Mouse (Mus musculus) ovary, postnatal 10 days (tissue): ENCODE measurements around the gene Vmn2r53.
"Not testable (repeated sequence)": the region's sequence is repeated elsewhere in the genome, so short reads cannot be mapped to it uniquely, and the experiment has no call there.

Source experiments
- DNase-seq: peaks from one replicate; pipeline ENCODE4 v3.0.0; 2022; ENCODE audit warnings: low spot score

Vmn2r53 gene

DNA sequence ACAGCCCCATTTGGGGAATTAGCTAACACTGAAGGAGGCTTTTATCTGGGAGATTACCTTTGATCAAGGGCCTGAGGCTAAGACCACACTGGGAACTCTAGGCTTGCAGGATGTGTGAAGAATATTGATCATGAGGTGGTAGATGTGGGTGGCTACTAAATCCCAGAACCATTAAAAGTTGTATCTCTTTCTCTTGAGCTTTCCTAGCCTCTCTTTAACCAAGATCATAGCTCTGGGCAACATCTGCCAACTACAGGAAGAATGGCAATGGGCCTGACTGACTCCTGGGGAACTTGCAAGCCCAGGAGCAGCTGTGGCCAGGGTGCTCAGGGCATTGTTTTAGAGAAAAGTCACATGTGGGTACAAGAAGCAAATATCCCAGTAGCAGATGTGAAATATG, at the start of gene Vmn2r53:
TSS of gene Vmn2r53 (minus strand) at position 101 of the 400 bp plus-strand sequence.
- DNase-seq = no peak

DNA sequence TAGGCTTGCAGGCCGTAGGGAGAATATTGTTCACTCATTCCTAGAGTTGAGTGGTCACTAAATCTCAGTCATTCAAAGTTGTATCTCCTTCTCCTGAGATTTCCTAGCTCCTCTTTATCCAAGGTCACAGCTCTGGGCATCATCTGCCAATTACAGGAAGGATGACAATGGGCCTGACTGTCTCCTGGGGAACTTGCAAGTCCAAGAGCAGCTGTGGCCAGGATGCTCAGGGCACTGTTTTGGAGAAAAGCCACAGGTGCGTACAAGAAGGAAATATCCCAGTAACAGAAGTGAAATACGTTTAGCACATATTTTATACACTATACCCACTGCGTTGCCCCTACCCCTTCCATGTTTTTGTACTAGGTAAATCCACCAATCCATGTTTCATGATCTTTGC, 31.6 kb upstream of the Vmn2r53 start, which contains the start of gene Vmn2r54:
TSS of gene Vmn2r54 (minus strand) at position 101 of the 400 bp plus-strand sequence.
- DNase-seq = not testable (repeated sequence)
